Mouse (Mus musculus) layer of hippocampus, adult 11-12 months (tissue): ENCODE data around the gene Tigar.

Experiments used
- DNase-seq: peaks from one replicate; pipeline ENCODE4 v3.0.0; 2022; ENCODE audit warnings: low spot score

The Tigar gene

DNA sequence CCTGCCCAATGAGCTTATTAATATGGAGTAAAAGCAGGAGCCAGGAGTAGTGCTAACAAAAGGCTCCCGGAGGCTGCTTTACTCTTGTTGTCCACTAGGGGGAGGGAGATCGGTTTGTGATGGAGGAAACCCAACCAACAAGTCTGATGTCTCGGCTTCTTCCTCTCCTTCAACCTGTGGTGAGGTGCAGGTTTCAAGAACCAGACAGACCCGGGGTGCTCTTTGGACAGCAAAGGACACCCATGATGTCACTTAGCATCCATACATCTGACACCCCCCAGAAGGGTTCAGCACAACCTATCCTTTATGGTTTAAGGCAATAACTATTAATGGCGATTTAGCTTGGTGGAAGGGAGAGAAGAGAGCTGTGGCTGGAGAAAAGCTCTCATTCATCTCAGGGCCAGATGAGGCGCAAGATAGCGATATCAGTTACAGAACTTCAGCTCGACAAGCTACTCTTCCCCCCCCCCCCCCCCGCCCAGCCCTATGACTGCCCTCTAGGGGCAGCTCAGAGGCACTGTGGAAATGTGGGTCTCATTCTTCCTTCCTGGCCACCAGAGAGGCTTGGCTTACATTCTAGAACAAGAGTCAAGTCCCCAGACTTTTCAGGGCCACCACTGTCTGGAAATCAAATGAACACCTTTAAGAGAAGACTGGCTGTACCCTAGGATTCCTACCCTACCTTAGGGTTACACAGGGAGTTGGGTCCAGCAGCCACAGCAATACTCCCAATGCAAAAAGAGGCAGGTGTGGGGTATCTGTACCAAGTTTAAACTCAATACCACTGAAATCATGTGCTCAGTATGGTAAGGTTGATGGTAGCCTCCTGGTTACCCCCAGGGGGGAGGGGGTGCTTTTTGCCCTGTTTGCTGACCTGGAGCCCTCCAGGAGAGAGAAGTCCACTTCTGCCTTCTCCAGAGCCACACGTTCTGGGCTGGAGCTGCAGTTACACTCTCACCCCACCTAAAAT is 33.1 kb upstream of the Tigar start:
- DNase-seq = no peak

DNA sequence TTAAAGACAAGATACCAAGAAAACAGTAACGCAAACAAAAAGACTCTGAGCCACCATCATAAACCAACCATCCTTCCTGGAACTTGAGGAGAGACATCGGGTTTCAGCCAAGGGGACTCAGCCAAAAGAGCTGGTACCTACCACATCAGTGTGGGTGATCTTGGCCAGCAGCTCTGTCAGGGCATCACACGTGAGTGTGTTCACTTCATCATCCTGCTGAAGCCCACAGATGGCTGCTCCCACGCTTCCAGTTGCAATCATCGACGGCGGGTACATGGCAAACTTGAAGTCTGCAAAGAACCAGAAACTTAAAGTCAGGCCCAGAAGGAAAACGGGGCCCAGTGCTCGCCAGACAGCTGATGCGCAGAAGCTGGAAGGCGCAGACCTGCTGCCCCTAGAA is 29.6 kb upstream of the Tigar start:
- no peak for DNase-seq

DNA sequence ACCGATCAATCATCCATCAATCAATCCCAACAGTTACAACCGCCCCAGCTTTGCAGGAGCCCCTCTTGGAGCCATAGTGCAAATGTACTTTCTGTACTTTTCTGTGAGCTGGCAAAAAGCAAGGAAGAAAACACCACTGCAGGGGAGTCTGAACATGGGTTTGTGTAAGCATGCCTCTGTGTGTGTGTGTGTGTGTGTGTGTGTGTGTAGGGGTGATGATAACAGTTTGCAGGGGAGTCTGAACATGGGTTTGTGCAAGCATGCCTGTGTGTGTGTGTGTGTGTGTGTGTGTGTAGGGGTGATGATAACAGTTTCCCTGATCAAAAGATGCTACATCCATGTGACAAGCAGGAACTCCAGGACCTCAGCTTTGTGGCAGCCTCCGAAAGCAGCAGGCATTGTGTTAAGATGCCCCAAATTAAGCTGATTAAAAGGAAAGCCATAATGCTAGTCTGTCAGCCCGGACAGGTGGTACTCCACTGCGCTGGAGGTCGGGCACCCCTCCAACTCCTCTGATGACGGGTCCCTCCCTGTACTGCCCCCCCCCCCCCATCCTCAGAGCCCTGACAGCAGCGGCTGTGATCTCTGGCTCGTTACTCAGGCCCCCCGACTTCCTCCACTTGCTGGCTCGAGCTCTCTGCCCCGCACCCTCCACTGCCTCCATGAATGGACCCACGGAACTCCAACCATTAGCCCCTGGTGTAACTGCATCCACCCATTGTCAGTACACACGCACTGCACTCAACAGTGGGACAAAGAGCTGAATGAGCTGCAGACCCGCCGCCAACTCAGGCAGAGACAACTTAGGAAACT is 24.3 kb upstream of the Tigar start:
- DNase-seq = no peak

DNA sequence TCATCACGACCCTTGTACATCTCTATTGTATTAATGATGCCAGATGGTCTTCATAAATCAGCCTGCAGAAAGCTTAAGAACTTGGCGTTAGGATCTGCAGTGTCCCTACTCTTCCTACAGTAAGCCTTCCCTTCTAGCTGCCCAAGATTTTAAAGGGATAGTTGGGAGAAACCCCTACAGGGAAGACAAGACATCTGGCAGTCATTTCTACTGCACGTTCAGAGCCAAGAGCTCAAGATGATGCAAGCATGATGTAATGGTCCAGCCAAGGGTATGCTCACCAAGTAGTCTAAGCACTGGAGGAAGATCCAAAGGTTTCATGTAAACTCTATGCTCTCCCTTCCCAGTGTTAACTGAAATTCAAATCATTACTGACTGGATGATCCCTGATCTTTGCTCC is 23.4 kb upstream of the Tigar start:
- no peak for DNase-seq

DNA sequence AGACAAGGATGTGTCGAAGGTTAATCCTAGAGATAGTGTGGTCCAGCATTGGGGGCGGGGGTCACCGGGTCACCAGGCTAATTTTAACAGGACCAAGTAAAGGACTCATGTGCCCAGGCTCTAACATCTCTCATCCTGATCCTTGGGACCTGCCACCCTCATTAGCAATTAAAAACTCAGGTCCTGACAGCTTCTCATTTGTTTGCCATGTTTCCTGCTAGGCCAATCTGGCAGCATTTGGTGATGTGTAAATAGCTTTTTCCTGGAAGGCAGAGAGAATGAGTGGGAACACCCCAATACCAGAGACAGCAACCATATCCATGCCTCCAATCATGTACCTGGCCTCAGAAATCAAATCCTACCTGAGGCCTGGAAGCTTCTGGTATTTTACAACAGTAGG is 22.6 kb upstream of the Tigar start:
- DNase-seq = no peak

DNA sequence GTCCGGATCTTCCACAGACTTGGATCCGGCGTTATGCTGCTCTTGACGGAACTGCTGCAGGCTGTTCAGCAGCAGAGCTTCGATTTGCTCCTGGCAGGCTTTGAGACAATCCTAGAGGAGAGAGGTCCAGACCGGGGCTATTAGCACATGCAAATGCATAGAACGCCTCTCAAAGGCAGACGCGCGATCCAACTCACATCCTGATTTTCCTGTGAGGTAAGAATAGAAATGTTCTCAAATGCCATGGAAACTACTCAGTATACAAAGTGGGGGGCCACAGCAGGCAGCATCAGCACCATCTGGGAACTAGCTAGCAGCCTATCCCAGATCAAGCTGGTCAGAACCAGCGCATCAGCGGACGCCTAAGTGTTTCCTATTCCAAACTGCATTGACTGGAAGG is 21.0 kb upstream of the Tigar start:
- DNase-seq = no peak

DNA sequence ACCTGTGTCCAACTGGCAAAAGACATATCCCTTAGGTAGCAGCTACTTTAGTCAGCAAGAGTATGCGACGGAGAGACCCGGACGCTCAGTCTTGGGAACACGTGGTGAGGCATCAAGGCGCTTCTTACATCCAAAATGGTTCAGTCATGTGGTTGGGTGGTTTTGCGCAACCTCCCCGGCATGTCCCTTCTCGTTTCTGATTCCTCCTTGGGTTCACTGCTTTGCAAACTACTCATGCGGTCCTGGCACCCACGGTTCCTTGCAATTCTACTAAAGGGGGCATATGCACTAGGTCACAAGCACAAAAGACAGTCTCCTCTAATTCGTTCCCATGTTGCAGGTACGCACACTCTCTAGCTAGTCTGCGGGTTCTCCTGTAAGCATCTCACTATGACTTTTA is 20.3 kb upstream of the Tigar start:
- no peak for DNase-seq

DNA sequence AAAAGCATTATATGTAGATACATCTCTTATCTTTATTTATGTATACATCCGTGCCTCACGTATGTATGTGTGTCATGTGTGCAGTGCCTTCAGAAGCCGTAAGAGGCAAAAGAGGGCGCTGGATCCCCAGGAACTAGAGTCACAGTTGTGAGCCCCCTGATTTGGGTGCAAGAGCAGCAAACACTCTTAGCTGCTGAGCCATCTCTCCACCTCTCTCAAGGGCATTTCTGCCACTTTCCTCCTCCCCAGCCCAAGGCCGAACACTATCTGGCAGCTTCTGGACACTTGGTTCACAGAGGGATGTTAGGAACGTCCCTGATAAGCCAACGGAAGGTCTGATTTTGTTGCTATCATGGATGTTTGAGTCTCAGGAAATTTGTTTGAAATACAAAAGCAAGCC is 14.1 kb upstream of the Tigar start:
- DNase-seq = no peak

DNA sequence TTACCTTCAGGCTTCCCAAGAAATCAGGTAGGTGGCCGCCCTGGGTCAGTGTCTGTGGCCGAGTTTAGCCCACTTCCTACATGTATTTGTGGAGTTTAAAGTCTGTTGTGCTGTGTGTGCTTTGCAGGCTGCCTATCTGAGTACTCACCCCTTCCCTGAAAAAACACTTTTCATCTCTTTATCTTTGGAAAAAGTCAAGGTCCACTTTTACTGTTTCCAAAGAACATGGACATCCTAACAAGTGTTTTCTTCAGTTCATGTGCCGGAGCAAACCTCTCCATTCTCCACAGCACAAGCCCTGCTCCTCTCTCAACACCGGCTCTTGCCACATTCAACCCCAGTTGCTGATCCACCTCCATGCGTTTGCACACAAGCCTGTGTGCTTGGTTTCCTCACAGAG is 13.6 kb upstream of the Tigar start:
- no peak for DNase-seq

DNA sequence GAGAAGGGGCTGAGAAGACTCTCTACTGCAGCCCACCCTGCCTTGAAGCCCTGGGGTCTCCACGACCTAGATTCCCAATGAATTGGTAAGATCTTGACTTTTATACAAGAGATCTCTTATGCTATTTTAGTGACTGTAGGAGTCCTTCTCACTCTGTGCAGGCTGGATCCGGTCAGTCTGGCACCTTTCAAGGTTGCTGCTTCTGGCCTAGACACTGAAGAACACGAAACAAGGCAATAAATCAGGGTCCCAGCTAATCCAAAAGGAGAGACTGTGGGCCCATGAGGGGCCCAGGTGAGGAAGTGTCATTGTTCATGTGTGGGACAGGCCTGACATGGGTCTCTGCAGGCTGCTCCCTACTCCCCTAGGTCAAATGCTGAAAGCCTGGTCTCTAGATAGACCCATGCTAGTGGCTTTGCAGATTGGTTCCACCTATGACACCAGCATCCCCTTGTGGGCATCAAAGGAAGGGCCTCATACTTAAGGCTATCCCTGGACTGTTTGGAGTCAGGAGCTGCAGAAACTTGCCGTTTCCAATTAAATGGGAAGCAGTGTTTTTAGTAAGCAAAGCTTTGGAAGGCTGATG is 13.0 kb upstream of the Tigar start:
- no peak for DNase-seq

DNA sequence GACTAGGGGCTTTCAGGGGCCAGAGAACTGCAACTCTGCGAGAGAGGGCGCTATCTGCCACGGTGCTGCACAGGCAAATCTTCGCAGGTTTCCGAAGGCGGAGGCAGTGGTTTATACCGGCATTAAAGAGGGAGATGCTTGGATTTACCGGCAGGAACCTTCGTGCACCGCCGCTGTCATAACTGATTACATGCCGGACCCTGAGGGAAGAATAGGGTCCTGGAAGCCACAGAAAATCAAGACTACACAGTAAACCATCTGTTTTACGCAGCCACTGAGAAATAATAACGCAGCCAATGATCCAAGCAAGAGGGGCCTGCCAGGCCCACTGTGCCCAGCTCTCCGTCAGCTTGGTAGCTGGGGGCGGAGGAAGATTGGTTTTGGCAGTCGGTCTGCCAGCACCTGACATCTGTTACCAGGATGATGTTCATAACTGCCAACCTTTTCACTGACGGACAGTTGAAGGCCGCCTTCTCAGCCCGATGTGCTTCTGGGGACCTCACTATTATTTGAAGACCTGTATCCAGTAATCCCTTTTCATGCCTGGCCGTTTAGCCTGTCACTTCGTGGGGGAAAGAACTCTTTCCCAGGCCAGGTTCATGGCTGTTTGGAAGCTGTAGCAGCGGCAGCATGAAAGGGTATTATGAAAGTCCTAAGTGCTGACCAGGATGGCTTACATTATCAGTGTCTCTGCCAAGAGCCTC is 5.5 kb upstream of the Tigar start:
- no peak for DNase-seq

DNA sequence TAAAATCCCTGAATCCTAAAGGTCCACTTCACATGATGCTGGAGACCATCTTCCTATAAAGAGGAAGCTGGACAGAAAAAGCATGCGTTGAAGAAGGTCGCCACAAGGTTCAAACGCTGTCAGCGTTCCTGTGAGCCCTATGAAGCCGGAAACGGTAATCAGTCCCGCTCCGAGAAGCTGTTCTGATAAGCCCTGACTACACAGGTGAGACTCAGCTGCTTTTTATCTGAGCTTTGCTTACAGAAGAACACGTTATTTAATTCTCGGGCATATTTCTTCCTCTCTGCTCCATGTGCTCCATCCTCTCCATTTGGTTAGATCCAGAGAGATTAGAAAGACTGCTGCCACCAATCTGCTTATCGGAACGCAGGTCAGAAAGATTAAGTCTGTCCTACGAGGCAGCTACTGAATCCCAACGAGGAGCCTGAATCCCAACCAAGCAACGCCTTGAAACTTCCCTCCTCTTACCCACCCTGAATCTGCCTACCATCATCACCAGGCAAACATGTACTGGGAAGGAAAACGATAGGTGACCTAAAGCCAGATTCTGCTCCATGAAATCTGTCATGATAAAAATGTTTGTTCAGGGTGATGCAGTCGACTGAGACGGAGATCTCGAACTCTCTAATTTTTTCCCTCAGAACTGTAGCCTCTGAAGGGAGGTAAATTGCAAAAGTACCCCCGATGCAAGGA is 843 bp downstream of the Tigar start:
- DNase-seq = no peak

DNA sequence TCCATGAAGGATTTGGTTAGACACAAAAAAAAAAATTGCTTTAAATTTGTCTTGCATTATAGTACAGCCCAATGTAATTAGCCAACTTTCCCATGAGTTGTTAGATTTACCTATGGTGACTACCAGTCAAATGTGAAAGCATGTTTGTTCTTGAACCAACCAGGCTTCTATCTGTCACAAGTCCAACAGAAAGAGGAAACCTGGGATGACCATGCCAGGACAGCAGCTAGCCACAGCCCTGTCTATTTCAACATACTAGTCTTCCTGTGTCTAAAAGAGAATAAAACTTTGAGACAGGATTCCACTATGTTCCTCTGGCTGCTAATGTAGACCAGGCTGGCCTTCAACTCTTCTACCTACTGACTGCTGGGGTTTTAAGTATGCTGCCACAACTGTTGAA is 1.9 kb downstream of the Tigar start:
- no peak for DNase-seq

DNA sequence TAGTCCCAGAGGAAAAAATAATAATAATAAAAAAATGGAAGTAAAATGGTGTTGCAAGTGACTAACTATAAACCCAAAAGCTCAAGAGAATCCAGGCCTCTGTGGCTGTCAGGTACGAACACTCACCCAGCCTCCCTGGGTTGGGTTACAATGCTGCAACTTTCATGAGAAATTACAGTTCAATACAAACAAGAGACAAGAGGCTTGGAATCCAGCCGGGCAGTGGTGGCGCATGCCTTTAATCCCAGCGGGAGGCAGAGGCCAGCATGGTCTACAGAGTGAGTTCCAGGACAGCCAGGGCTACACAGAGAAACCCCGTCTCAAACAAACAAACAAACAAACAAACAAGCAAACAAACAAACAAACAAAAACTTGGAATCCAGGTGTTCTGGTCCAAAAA is 2.6 kb downstream of the Tigar start:
- no peak for DNase-seq

DNA sequence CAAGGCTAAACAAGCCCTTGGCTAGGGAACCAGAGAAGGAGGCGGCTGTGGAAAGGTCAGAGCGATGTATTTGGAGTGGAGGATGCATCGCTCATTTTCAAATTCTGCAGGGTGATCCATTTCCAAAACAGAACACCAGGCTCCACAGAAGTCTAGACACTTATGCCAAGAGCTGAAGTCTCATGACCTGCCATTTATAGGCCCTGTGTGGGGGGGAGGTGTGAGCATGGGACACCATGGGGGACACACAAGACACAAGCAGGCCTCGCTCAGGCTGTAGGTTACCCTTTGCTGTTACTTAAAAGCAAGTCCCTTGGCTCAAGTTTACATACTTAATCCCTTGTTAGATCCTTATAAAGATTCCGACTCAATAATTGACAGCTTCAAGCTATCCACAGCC is 3.2 kb downstream of the Tigar start:
- peak; percentile 21 for DNase-seq

DNA sequence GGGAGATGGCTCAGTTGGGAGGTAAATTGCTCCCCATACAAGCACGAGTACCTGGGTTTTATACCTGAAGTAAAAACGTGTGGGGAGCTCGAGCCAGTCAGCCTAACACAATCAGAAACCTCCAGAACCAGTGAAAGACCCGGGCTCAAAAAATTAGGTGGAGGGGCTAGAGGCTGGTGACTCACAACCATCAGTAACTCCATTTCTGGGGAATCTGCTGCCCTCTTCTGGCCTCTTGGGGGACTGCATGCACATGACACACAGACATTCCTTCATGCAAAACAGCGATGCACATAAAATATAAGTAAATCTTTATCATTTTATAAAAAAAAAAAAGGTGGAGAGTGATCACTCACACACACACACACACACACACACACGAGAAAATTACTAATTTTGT is 4.2 kb downstream of the Tigar start:
- DNase-seq = peak; percentile 44

DNA sequence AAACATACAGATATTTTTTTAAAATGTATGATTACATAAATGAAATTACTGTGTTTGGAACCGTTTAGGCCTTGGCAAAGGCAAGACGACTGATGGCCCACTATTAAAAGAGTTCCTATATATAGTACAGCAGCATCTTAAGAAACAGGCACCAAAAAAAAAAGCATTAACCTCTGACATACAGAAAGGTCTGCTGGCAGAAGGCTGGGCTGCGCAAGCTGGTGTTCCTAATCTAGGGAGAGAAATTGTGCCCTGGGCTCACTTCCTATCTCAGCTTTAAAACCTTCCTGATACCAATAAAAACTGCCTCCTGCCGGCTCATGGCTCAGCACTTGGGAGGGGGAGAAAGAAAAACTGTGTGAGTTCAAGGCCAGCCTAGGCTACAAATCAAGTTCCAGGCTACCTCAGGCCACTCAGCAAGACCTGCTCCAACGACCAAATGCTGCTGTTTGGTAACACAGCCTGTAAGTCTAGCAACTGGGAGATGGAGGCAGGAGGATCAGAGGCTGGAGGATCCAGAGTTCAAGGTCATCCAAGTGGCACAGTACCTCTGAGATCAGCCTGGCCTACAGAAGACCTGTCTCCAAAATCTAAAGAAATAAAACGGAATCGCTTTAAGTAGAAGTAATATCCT is 4.8 kb downstream of the Tigar start:
- no peak for DNase-seq

DNA sequence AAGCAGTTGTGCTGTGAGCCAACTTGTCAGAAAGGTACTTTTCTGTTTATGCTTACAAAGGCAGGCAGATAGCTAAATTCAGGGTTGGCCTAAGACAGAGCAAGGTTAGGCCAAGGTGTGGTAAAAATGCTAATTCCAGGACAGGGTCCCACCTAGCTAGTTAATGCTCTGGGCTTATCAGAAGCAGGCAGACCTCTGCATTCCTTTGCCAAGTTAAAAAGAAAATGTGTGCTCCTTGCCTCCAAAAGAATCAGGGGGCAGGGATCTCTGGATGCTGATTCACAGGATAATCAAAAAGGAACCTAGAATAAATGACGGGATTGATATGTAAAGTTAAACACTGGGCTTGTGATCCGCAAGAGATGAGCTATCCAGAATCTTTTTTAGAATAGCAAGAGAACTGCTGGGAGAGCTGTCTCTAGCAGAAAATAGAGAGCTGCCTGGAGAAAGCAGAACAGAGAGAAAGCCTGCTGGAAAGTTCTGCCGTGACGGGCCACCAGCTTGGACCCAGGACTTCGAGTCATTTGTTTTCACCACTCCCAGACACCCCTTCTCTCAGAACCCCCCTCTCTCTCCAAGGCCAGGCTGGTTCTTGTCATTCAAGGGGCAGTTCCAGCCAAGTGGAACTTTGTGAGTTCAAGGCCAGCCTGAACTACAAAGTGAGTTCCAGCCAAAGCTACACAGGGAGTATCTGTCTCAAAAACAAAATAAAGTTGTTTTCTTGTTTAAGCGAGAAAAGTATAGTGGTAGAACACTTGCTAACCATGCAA is 5.7 kb downstream of the Tigar start:
- no peak for DNase-seq

DNA sequence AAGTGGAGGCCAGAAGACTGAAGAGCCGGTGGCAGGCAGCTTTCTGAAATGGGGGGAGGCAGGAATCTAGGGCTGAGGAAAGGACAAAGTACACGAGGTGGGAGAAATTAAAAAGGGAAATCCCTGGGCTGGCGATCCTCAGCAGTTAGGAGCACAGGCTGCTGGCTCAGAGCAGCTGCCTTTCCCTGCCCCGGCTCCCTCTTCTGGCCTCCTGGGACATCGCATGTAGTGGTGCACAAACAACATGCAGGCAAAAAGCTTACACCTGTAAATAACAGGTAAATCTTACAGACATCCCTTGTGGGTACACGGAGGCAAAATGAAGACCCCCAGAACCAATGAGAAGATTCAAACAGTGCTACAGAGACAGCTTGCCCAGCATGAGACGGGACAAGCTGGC is 14.8 kb downstream of the Tigar start:
- no peak for DNase-seq

DNA sequence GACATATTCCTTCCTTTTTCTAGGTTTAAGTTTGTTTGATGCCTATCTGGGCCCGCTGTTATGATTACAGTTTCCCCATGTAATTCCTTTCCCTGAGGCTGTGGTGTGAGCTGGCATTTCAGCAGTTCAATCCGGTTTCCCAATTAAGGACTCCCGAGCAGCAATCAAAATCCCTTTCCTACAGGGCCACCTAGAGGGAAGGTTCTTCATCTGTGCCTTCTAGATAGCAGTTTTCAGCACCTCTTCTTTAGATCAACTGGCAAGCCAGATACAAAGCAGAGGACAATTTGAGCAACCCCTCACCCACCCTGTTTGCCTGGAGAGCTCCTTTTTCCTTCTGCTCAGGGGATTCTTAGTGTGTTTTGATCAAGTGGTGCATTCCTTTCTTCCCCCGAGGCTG is 22.6 kb downstream of the Tigar start:
- peak; percentile 76 for DNase-seq
